Mouse (Mus musculus) neutrophil, adult 59 days (primary cell): Measurements from ENCODE around the gene Ptcd2. TPM values are rescaled to one million over a fixed set of nuclear protein-coding genes. Genes with fewer than 3 reads are reported as not detected.

Source experiments
- total RNA-seq, 2 experiments: library from RNA; stranded (reverse); gene quantifications; 1 replicate in 1 of 2; 2 replicates in 1 of 2; pipeline ENCODE4 v1.2.4; 2023

Gene Ptcd2
- 10 to 100 TPM; 16.1 to 22.5 TPM for total RNA-seq

DNA sequence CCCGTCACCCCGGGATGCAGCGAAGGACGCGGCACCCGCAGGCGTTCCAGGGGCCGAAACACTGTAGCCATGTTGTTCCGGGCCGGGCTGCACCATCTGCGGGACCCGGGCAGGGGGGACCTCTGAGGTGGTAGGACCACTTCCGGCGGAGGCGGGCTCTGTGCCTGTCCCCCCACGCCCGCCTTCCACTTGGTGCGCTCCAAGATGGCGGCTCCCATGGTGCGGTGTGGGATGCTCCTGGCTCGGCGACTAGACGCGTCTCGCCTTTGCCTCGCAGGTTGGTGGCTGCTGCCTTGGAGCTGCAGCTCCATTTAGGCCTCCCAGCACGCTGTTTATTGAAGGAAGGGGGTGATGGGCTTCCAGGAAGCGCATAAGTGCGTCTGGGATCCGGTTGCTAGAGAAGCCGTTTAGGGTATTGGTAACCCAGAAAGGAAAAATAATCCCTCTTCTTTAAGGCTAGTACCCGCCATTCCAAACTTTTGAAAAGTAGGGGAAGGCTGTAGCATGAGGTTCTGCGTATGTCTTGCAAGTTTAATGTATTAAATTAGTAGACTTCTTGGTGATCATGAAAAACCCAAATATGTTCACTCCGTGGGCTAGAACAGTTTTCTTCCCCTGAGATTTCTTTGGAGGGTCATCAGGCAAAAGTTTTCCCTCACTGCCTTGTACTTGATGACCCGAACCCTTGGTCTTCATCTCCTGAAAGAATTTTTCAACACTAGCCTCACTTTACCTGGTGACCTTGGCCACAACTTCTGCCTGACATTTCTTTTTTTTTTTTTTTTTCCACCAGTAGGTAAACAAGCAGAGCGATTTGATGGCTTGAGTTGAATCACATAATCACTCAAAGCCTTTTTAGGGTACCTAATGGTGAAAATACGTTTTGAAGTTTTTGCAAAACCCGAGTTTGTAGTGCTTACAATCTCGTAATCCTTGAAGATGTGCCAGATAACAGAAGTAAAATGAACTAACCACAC lies at the start of gene Ptcd2, which contains the start of gene Mrps27:
Ptcd2 (minus strand) TSS at position 107 of the 977 bp plus-strand sequence.
Mrps27 (plus strand) TSS at position 188 of the 977 bp plus-strand sequence.

Other genes with a start within 250 kb of the Ptcd2 start
- under 1 TPM in 1 of 2 experiments, not detected in 1; 0.07 TPM for gene Zfp366, start 159.9 kb downstream of the Ptcd2 start, total RNA-seq
- 1 to 10 TPM; 6.3 to 8.9 TPM for gene Mrps27, start 81 bp upstream of the Ptcd2 start, total RNA-seq
- gene Map1b, start 171.8 kb upstream of the Ptcd2 start, total RNA-seq, result under 1 TPM; 0.11 to 0.29 TPM